Mouse (Mus musculus) layer of hippocampus, adult 2 months (tissue): ENCODE results near the gene Sipa1l2. TPM values are rescaled to one million over a fixed set of nuclear protein-coding genes. Genes with fewer than 3 reads are reported as not detected.

Source experiments
- DNase-seq, 2 experiments: peaks; one replicate each; pipeline ENCODE4 v3.0.0; 2022; ENCODE audit warnings: low spot score in 2 of 2
- H3K27ac ChIP-seq: fragments of 200-600 bp; 2 replicates; pipeline ENCODE4 v1.8.1; 2022
- H3K4me3 ChIP-seq: fragments of 200-600 bp; 2 replicates; pipeline ENCODE4 v1.8.1; 2022; ENCODE audit warnings: mild to moderate bottlenecking
- CTCF ChIP-seq: fragments of 200-600 bp; conservative IDR thresholded peaks from 2 replicates; pipeline ENCODE4 v1.8.1; 2022; ENCODE audit warnings: antibody characterized with exemption, mild to moderate bottlenecking, moderate library complexity
- total RNA-seq, 2 experiments: library from RNA; stranded (reverse); gene quantifications; 2 replicates each; pipeline ENCODE4 v1.2.3; 2021

Gene Sipa1l2
- total RNA-seq, 2 experiments from 2014 or later, result 69.5 to 72.1 TPM

DNA sequence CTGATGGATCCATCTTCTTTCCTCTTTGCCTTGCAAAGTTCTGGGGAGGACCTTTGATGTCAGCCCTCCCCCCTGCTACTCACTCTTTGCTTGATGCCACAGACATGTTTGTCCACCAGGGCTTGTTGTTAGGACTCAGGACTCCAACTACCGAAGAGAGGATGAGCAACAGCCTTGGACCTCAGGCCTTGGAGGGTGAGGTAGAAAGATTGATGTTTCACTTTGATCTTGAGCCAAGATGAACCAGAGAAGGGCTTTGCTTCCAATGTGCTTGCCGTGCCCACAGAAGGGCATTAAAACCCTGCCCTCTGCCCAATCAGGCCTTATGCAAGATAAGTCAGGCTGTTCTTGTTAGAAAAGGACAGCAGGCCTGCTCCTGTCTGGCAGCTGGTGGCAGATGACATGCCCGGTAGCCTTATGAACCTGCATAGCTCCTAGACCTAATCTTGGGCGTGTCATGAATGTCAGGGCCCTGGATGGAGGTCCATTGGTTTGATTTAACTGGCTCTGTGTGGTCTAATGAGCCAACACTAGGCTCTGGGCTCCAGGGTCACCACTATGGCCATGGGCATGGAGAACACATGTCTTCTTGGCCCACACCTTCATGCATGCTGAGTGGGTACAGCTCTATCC, 184.9 kb downstream of the Sipa1l2 start:
- peak overlapping the region; percentile 89 for H3K27ac ChIP-seq
- no peak for TF ChIP-seq CTCF

DNA sequence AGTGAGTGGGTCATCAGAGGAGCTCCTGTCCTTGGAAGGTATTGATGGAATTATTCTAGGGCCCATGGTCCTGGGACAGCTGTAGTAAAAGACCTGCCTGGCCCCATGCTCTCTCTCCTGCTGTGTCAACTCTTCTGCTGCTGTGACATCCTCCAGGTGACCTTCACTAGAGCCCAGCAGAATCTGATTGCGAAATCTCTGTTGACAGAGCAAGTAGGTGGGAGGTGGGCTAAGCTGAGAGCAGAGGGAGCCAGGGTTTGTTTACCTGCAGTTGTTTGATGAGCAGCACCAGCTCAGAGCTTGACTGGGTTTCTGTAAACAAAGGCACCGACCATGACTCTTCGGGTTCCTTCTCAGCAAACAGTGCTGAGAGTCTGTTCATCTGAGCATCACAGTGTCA, 187.9 kb downstream of the Sipa1l2 start:
- no peak for TF ChIP-seq CTCF
- Histone ChIP-seq H3K27ac (no peak overlapping the region), H3K4me3 (no peak overlapping the region)
- DNase-seq, result no peak

More for the DNA sequence above, 184.9 kb downstream of the Sipa1l2 start:
- no peak overlapping the region for H3K4me3 ChIP-seq
- no peak for DNase-seq

DNA sequence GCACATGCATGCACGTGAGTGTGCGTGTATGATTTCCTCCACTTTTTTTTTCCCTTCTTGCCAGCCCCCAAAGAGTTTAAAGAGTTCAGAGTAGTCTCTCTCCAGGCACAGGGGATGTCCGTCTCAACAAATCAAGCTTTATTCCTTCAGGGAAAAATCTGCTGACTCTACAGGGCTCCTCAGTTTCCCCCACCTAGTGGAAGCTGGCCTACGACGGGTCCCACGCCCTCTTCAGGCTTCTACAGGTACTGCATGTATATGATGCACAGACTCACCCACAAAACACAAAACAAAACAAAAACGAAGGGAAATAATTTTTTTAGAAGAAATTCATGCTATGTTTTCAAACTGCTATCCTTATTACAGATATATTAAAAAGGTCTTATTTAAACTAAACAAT, 189.7 kb downstream of the Sipa1l2 start:
- no peak overlapping the region for H3K4me3 ChIP-seq
- peak; percentile 45 for TF ChIP-seq CTCF
- no peak overlapping the region for H3K27ac ChIP-seq
- no peak for DNase-seq

DNA sequence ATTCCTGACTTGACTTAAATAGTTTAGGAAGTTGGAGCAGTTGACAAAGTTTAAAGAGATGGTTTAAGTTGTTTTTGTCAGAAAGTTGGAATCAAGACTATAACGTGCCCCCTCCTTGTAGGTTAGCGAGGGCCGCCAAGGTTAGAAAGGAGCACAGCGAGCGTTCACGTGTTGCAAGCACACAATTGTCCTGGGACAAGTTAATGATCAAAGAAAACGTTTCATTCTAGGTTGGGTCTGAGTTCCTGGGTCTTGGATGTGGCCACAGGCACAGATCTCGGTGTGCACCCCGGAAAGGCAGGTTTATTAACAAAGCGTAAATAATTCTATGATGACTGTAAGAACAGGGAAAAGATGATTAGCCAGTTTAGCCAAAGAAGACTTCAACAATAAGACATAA, 190.5 kb downstream of the Sipa1l2 start:
- H3K27ac ChIP-seq, result no peak overlapping the region
- no peak for TF ChIP-seq CTCF
- no peak for DNase-seq
- H3K4me3 ChIP-seq, result no peak overlapping the region

DNA sequence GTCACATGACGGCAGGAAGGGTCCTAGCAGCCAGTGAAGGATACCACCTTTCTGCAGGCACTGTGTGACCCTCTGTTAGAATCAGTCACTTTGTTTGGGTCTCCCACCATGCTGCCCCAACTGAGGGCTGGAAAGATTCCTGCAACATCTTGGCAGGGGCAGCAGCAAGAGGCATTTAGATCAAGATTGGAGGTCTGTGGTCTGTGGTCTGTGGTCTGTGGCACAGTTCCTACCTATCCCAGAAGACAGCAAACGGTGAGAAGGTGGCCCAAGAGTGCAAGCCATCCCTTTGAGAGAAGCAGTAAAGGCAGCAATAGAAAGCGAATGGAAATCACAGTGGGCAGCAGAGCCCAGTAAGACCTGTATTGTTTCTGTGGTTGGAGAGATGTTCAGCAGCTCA, 191.9 kb downstream of the Sipa1l2 start:
- no peak for DNase-seq
- no peak for TF ChIP-seq CTCF
- Histone ChIP-seq H3K27ac (no peak overlapping the region), H3K4me3 (no peak overlapping the region)

DNA sequence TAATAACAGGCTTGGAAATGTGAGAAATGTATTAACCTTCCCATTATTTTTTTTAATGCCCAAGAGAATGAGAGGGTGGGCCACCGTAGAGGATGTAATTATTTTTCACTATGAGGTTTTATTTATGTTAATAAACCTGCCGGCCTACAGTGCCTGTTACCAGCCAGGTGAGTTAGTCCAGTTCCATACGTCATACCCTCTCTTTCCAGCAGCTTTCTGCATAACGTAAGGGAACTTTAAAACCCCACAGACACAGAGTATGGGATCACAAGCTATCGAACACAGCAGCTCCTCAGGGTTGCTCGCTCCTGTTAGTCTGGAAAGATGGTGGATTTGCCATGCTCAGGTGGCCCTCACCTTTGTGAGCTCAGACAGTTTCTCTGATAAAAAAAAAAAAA, 193.2 kb downstream of the Sipa1l2 start:
- Histone ChIP-seq H3K27ac (peak overlapping the region; percentile 80), H3K4me3 (no peak overlapping the region)
- TF ChIP-seq CTCF, result no peak
- no peak for DNase-seq

DNA sequence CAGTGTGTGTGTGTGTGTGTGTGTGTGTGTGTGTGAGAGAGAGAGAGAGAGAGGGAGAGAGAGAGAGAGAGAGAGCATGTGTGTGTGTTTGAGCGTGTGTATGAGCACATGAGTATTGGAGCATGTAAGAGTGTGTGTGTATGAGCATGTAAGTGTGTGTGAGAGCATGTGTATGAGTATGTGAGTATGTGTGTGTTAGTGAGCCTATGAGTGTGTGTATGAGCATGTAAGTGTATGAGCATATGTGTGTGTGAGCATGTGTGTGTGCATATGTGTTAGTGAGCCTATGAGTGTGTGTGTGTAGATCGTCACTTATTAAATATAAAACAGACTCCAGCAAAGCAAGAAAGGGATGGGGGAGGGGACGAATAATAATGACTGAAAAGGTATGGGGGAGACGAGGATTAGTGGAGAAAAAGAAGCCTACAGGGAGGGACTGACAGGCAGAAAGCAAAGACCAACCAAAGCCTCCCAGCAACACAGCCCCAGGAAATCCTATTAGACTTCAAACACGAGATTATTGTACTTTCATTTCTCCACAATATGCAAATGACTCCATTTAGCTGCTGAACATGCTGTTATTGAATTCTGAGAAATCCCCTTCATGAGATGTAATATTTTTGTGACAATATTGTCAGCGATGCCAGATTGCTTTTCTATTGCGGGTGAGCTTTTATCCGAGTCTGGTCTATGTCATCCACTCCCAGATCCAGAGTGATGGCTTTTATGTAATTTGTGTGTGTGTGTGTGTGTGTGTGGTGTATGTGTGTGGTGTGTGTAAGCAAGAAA, 193.8 kb downstream of the Sipa1l2 start:
- no peak overlapping the region for H3K4me3 ChIP-seq
- no peak for TF ChIP-seq CTCF
- peak overlapping the region; percentile 80 for H3K27ac ChIP-seq
- DNase-seq, result peak in 1 of 2 experiments; percentile 67

DNA sequence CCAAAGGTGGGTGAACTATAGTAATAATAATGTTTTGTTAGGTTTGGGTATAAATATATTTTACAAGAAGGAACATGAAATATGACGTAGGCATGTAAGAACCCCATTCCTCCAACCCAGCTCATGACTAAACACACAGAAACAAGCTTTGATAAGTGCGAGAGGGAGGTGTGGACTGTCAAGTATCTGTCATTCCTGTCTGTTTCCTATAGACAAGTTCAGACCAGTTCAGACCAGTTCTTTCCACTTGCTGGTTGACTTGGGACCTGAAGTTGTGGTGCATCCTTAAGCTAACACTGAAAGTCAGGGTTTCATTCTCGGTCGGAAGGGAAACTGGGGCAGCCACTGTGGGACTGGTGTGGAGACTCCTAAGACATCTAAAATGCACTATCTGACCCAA, 197.0 kb downstream of the Sipa1l2 start:
- TF ChIP-seq CTCF, result no peak
- DNase-seq, result no peak
- H3K27ac ChIP-seq, result no peak overlapping the region
- no peak overlapping the region for H3K4me3 ChIP-seq

DNA sequence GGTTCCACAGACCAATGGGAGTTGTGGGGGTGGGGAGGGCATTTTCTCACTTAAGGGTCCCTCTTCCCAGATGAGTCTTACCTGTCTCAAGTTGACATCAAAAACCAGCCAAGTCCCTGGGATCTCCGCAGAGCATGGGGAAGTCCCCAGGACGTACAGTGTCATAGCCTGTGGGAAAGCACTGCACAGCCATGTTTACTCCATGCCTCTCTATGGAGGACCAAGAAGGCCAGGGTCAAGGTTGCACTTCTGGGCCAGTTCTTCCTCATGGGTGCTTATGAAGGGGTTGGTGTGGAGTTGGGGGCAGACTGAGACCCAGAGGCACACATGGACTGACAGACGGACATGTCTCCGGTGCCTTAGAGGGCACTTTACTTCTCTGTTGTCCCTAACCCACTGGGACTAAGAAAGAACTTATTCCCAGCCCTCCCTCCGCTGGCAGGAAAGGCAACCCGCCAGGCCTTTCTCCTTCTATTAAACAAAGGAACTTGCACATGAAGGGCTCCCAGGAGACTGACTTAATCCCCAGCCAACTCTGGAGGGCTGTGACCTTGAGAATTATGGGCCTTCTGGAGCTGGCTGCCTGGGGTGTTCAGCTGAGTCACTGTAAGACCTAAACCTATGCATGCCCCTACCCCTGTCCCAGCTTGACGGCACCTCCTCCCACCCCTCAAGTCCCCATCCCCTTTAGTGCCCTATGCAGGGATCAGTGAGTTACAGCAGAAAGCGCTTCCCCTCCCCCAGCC, 199.9 kb downstream of the Sipa1l2 start:
- DNase-seq, result no peak
- TF ChIP-seq CTCF, result no peak
- Histone ChIP-seq H3K4me3 (no peak overlapping the region), H3K27ac (peak overlapping the region; percentile 44; the same call in 1 of the 2 replicates)

DNA sequence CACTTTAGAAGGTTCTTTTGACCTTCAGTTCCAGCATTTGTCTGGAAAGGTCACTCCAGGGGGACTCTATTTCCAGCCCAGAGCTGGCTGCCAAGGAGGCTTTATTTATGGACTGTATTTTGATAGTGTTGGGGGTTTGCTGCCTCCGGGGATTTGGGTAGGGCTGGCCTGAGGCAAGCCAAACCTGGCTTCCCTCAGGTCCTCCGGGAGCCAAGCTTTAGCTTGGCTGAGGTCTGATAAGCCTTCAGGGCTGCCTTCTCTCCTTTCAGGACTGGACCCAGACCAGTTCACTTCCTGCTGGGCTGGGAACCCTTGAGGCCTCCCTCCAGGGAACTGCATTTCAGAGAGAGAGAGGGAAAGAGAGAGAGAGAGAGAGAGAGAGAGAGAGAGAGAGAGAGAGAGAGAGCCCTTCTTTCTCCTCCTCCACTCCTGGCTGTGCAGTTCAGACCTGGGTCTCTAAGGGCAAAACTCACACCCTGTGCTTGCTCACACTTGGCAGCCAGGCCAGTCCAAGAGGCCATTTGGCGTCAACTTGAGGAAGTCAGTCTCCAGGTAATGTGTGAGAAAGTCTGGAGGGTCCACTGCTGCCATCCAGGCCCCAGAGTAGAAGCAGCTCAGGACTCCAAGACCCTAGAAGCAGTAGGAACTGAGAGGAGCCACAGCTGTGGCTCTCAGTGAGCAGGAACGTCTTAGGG, 201.1 kb downstream of the Sipa1l2 start:
- Histone ChIP-seq H3K27ac (no peak overlapping the region), H3K4me3 (no peak overlapping the region)
- TF ChIP-seq CTCF, result no peak
- no peak for DNase-seq

Other genes starting within 250 kb of the Sipa1l2 start
- gene Map10, start 100.0 kb upstream of the Sipa1l2 start, total RNA-seq, result 1 to 10 TPM; 6.3 to 6.9 TPM
- gene Ntpcr, start 160.2 kb upstream of the Sipa1l2 start, total RNA-seq, result 10 to 100 TPM; 21.1 to 24.2 TPM